Mouse (Mus musculus) retina, adult 2 months (tissue): ENCODE results near the gene Fkbp11.
"Not testable (repeated sequence)": the region's sequence is repeated elsewhere in the genome, so short reads cannot be mapped to it uniquely, and the experiment has no call there.

ENCODE experiments used
- DNase-seq: peaks from one replicate; pipeline ENCODE4 v3.0.0-alpha.2; 2012; ENCODE audit warnings: low read depth, low spot score

The Fkbp11 gene

GRCm38 (mm10) chr15:98727443-98728321 lies at the start of gene Fkbp11:
Gene Fkbp11 (minus strand): TSS chr15:98728198.
- DNase-seq, result no peak

- DNase-seq, result no peak
Observed at GRCm38 (mm10) chr15:98777762-98778161, 49.8 kb upstream of the Fkbp11 start, which contains the start of gene Wnt10b. Gene Wnt10b (minus strand): TSS chr15:98778150.

- DNase-seq, result no peak
Observed at GRCm38 (mm10) chr15:98777005-98777616, 49.1 kb upstream of the Fkbp11 start.

GRCm38 (mm10) chr15:98776280-98777004 lies 48.4 kb upstream of the Fkbp11 start:
- DNase-seq, result no peak

DNA sequence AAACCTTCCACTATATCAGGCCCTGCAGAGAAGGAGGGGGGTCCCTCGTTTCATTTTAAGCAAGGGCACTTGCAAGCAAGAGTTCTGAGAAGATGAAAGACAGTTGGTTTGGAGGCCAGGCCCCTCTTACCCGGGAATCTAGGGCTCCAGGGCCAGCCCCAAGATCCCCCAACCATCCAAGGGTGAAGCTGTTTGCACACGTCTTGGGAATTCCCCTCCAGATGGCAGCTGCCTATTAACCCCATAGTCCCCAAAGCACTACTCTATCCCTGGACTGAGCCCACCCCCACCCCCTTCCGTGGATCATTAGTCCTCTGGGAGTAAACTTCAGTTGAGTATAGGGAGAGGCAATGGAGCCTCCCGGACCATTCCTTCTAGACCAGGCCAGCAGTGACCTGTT lies 47.5 kb upstream of the Fkbp11 start:
- no peak for DNase-seq

DNA sequence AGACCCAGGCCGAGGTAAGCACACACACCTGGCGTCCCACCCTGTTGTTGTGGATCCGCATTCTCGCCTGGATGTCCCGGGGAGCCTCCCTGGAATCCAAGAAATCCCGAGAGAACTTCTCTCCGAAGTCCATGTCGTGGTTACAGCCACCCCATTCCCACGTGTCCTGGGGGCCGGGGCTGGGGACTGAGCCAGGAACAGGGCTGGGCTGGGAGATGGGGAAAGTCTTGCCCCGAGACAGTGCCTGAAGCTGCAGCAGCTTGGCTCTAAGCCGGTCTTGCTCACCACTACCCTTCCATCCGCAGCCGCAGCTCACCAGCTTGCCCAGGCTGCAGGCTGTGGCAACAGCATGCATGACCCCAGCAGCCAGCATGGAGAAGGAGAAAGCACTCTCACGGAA lies 46.1 kb upstream of the Fkbp11 start:
- no peak for DNase-seq

GRCm38 (mm10) chr15:98772511-98773211 lies 44.7 kb upstream of the Fkbp11 start:
- no peak for DNase-seq

DNA sequence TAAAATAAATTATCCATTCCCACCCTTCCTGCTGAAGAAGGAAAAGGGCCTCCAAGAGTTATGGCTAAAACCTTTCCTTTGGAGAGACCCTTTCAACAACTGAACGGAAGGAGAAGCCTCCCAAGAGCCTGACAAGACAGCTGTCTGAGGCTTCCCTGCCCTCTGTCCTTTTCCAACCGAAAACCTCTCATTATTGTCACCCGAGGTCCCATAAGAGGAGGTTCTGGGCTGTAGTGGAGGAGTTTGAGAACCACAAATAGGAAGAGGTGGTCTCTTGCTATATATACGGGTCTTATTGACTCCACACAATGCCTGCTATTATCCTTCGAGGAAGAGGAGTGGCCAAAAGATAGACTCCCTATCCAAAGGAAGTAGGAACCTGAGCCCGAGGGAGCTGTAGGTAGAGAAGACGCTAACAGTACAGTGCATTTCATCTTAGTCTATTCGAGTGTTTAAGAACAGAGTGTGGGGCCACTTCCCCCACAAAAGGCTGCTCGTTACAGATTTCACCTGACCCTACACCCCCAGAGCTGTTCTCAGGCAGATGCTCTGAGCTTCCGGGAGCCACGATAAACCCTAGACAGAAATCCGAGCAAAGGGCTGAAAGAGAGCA lies 43.9 kb upstream of the Fkbp11 start:
- no peak for DNase-seq

- no peak for DNase-seq
Observed at GRCm38 (mm10) chr15:98768259-98768658, 40.3 kb upstream of the Fkbp11 start.

- no peak for DNase-seq
Observed at GRCm38 (mm10) chr15:98765929-98766328, 37.9 kb upstream of the Fkbp11 start.

DNA sequence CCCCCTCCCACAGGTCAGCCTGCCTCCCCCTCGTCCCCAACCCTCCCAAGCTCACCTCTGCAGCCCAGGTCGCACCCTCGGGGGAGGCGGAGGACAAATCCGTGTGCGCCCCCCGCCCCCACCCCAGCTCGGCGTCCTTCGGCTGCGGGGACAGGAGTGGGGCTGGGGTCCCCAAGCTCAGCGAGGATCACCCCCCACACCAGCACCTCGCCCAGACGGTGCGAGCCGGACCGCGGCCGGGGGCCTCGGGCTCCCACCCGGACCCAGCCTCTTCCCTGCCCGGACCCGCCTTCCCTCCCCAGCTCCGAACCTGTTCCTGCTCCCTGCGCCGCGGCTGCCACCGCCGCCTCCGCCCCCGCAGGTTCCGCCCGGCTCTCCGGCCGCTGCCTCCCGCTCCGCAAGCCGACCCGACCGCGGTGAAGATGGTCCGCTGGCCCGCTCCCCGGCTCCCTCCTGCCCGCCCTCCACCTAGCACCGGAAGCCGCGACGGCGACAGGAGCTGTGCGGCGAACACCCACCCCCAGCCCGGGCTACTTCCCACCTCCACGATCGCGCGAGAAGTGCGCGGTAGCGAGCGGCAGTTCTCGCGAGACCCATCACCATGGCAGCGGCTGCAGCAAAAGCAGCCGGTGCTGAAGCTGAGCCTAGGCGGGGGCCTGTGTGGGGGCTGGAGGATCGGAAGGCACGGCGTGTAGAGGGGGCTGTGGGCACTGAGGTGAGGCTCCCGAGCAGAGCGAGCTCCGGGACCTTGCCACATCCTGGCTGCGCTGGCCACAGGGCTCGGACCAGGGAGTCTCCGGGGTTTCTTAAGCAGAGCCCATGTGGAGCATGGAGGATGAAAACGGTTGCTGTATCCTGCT lies 34.9 kb upstream of the Fkbp11 start, which contains the start of gene Arf3:
Gene Arf3 (minus strand): TSS at position 545 of the 860 bp plus-strand sequence.
- peak; percentile 80 for DNase-seq

- DNase-seq, result peak; percentile 16
Observed at GRCm38 (mm10) chr15:98762201-98762621, 34.2 kb upstream of the Fkbp11 start.

GRCm38 (mm10) chr15:98754125-98754524 lies 26.1 kb upstream of the Fkbp11 start:
- no peak for DNase-seq

GRCm38 (mm10) chr15:98753021-98753423 lies 25.0 kb upstream of the Fkbp11 start:
- DNase-seq, result no peak

DNA sequence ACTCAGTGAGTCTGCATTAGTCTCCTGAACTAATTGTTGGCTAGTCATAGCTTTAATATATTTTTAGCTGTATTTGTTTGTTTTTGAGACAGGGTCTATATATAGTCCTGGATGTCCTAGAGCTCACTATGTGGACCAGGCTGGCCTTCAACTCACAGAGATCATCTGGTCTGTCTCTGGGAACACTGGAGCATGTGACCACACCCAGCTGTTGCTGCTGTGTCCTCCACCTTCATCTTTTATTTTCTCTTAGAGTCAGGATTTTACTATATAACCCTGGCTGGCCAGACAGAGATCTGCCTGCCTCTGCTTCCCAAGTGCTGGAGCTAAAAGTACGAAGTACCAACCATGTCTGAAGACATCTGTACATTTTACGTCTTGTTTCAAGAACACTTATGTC lies 21.1 kb upstream of the Fkbp11 start:
- no peak for DNase-seq

GRCm38 (mm10) chr15:98747296-98747695 lies 19.3 kb upstream of the Fkbp11 start:
- no peak for DNase-seq

DNA sequence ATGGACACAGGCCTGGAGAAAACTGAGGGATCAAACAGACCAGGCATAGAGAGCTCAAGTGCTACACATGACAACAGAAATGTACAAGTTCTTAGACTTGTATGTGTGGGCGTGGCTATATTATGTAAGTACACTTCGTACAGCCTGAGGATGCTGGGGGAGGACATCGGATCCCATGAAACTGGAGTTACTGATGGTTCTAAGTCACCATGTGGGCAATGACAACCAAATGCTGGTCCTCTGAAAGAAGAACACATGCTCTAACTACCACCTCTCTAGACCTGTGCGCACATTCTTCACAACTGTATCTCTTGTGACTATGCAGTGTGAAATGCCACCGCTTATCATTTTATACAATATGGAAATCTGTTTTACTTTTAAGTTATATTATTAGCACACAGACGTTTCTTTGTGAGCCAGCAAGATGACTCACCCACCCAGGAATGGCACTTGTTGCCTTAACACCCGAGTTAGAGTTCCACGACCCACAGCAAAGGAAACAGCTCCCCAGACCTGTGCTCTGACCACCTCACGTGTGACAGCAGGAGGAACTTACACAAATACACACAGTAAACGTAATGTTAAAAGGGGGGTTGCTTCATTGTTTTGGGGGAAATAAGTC lies 18.5 kb upstream of the Fkbp11 start:
- DNase-seq, result no peak

- not testable (repeated sequence) for DNase-seq
Observed at GRCm38 (mm10) chr15:98743863-98744262, 15.9 kb upstream of the Fkbp11 start.

GRCm38 (mm10) chr15:98742766-98743428 lies 14.9 kb upstream of the Fkbp11 start:
- DNase-seq, result no peak
